Mouse (Mus musculus): ENCODE measurements around the gene Cpn2. TPM values are rescaled to one million over a fixed set of nuclear protein-coding genes. Genes with fewer than 3 reads are reported as not detected.

Cpn2 gene
- polyA plus RNA-seq, 1 experiment from 2014 or later: not detected

DNA sequence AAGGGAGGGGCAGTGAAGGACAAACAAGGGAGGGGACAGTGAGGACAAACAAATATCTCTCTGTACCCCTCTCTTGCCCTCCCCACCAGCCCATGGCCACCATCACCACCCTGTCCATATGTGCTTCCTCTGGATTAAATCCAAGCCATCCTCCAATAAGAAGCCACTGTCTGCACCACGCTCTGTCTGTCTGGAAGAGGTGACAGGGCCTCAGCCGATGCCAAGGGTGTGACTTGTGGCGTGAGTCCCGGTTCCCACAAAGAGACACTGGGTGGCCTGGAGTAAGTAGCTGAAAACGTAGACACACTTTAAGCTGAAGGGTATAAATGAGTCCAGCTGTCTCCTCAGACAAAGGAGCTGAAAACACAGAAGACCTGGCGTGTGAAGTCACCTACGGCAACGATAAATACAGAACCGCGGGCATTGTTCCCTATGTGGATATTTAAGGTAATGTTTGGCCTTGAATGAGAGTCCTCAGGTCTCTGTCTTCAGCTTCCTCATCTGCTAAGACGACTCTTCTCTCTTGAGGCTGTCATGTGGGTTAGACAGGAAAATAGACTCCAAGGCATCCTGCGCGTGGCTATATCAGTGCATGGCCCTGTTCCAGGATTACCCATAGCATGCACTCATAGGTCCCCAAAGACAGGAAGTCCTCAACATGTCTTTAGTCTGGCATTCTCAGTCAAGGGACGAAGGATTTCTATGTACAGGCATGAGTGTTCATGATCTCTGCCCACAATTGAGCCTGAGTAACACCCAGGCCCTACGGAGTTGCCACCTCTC is 8.4 kb upstream of the Cpn2 start:
- WGBS: 69% methylated on average over 15 of the region's 15 CpGs
- H3K36me3 ChIP-seq (ENCODE audit: control insufficient read depth, insufficient read depth, low read length): no peaks in the 10 kb centered on the region
- H3K4me3 ChIP-seq (ENCODE audit: low read depth, low read length): no peak overlapping the region
- no peak overlapping the region for H3K4me2 ChIP-seq (replicated peaks; ENCODE audit: low read depth)
- ATAC-seq (ENCODE audit: low FRiP score, low TSS enrichment): no peak
- H3K27ac ChIP-seq (replicated peaks): no peak overlapping the region
- H3K27me3 ChIP-seq (ENCODE audit: control insufficient read depth, insufficient read depth, low read length): no peaks in the 10 kb centered on the region
- no peak for TF ChIP-seq EP300 (optimal IDR thresholded peaks at IDR 0.05)
- no peak for TF ChIP-seq CTCF (IDR thresholded peaks at IDR 0.05; ENCODE audit: low read depth)
- DNase-seq (ENCODE audit: low spot score): no peak
- no peaks in the 10 kb centered on the region for H3K9me3 ChIP-seq (ENCODE audit: control insufficient read depth, low read length)
- H3K9ac ChIP-seq (ENCODE audit: low read length): no peak overlapping the region
- no peaks in the 10 kb centered on the region for H3K4me1 ChIP-seq (replicated peaks; ENCODE audit: control insufficient read depth, insufficient read depth)

DNA sequence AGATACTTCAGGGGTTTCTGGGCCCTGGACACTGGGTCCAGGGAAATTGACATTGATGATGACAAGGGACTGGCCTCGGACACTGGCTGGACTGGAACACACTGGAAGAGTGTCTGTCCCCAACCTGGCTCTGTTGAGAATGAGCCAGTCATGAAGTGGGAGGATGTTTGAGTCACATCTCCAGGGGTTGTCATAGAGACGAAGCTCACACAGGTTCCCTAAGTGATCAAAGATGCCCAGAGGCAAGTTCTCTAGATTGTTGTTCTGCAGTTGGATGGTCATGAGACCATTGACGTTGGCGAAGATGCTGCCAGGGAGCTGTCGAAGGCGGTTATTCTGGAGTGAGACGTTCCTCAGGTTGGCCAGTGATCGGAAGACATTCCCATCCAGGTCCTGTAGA is 5.8 kb upstream of the Cpn2 start:
- Histone ChIP-seq H3K27ac (replicated peaks) (no peak overlapping the region), H3K4me3 (ENCODE audit: low read depth, low read length) (no peak overlapping the region), H3K36me3 (ENCODE audit: control insufficient read depth, insufficient read depth, low read length) (no peaks in the 10 kb centered on the region), H3K27me3 (ENCODE audit: control insufficient read depth, insufficient read depth, low read length) (no peaks in the 10 kb centered on the region), H3K4me1 (replicated peaks; ENCODE audit: control insufficient read depth, insufficient read depth) (no peaks in the 10 kb centered on the region), H3K4me2 (replicated peaks; ENCODE audit: low read depth) (no peak overlapping the region), H3K9ac (ENCODE audit: low read length) (no peak overlapping the region), H3K9me3 (ENCODE audit: control insufficient read depth, low read length) (no peaks in the 10 kb centered on the region)
- no peak for TF ChIP-seq EP300 (optimal IDR thresholded peaks at IDR 0.05)
- no peak for TF ChIP-seq CTCF (IDR thresholded peaks at IDR 0.05; ENCODE audit: low read depth)
- no peak for ATAC-seq (ENCODE audit: low FRiP score, low TSS enrichment)
- 93% methylated on average over 8 of the region's 8 CpGs for WGBS
- DNase-seq (ENCODE audit: low spot score): no peak

DNA sequence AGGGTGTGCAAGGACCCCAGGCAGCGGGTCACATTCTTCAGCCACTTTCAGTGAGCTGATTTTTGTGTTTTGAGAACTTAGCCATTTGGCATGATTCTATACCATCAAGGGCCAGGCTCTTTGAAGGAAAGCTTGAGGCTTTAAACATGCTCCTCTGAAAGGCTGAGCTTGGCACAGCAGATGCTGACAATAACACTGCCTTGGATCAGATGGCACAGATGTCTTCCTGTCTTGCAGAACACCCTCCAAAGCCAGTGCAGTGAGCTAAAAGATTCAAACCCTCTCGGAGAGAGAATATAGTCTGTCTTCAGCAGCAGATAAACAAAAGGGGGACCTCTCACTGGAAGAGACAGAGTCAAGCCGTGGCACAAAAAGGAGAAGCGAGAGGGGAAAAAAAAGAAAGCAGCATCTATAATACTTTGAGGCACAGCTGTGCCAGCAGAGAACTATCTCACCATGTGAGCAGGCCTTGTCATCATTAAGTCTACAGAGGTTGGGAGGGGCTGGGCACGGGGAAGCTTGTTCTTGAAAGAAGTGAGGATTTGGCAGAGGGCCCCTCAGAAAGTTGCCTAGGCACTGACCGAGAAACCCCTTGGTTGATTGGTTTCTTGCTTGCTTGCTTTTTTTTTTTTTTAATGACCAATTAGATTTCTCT is 4.8 kb upstream of the Cpn2 start:
- Histone ChIP-seq H3K4me3 (ENCODE audit: low read depth, low read length) (no peak overlapping the region), H3K4me2 (replicated peaks; ENCODE audit: low read depth) (no peak overlapping the region), H3K9me3 (ENCODE audit: control insufficient read depth, low read length) (no peaks in the 10 kb centered on the region), H3K4me1 (replicated peaks; ENCODE audit: control insufficient read depth, insufficient read depth) (no peaks in the 10 kb centered on the region), H3K27me3 (ENCODE audit: control insufficient read depth, insufficient read depth, low read length) (no peaks in the 10 kb centered on the region), H3K27ac (replicated peaks) (peak overlapping the region; percentile 63; the same call in 1 of the 2 replicates), H3K36me3 (ENCODE audit: control insufficient read depth, insufficient read depth, low read length) (no peaks in the 10 kb centered on the region), H3K9ac (ENCODE audit: low read length) (no peak overlapping the region)
- ATAC-seq (ENCODE audit: low FRiP score, low TSS enrichment) (no peak), DNase-seq (ENCODE audit: low spot score) (no peak)
- WGBS: 40% methylated on average over 6 of the region's 6 CpGs
- TF ChIP-seq CTCF (IDR thresholded peaks at IDR 0.05; ENCODE audit: low read depth) (no peak), EP300 (optimal IDR thresholded peaks at IDR 0.05) (no peak)

DNA sequence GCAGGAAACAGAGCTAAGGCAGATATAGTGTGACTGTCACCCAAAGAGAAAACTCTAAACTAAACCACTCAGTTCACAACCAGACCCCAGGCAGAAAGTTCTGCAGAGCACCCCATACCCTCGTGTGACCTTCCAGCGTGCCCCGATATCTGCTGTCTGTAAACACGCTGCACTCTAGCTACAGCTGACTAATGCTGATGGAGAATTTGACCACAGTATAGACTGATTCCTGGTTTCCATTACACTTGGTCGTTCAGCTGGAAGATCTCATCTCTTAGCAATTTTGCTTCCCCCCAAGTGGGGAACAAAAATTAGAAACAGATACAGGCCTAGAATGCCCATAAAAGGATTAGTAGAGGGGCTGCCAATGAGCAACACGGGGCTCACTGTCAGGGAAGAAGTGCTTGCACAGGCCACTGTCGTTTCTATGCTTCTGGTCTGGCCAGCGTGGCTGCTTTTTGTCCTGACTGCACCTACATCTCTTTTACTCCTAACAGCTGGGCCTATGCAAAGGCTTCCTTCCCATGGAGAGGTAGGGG is 4.0 kb upstream of the Cpn2 start:
- Histone ChIP-seq H3K9ac (ENCODE audit: low read length) (no peak overlapping the region), H3K4me1 (replicated peaks; ENCODE audit: control insufficient read depth, insufficient read depth) (no peaks in the 10 kb centered on the region), H3K27ac (replicated peaks) (peak overlapping the region; percentile 63; the same call in 1 of the 2 replicates), H3K9me3 (ENCODE audit: control insufficient read depth, low read length) (no peaks in the 10 kb centered on the region), H3K27me3 (ENCODE audit: control insufficient read depth, insufficient read depth, low read length) (no peaks in the 10 kb centered on the region), H3K4me3 (ENCODE audit: low read depth, low read length) (no peak overlapping the region), H3K4me2 (replicated peaks; ENCODE audit: low read depth) (no peak overlapping the region), H3K36me3 (ENCODE audit: control insufficient read depth, insufficient read depth, low read length) (no peaks in the 10 kb centered on the region)
- ATAC-seq (ENCODE audit: low FRiP score, low TSS enrichment): no peak; the same call in 1 of the 2 replicates
- no peak for DNase-seq (ENCODE audit: low spot score)
- TF ChIP-seq EP300 (optimal IDR thresholded peaks at IDR 0.05) (no peak), CTCF (IDR thresholded peaks at IDR 0.05; ENCODE audit: low read depth) (no peak)
- WGBS: 43% methylated on average over 8 of the region's 8 CpGs

DNA sequence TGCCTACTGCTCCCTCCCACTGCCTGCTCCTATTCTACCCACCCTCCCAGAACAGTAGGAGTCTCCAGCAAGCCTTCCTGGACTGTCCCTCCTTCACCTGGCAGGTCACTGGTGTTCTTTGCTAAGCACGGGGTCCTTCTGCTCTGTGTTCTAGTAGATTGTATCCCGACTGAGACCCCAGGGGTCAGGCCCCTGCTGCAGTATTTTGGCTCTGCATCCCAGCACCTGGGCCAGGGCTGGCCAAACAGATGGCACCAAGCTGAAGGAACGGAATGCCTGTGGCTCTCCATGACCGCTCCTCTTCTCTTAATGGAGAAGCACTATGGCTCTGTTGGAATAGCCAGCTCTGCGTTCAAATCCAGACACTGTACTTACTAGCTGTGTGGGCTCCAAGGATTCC is 738 bp downstream of the Cpn2 start:
- H3K4me2 ChIP-seq (replicated peaks; ENCODE audit: low read depth): no peak overlapping the region
- H3K4me1 ChIP-seq (replicated peaks; ENCODE audit: control insufficient read depth, insufficient read depth): no peaks in the 10 kb centered on the region
- TF ChIP-seq EP300 (optimal IDR thresholded peaks at IDR 0.05) (no peak), CTCF (IDR thresholded peaks at IDR 0.05; ENCODE audit: low read depth) (no peak)
- 83% methylated on average over 5 of the region's 5 CpGs for WGBS
- DNase-seq (ENCODE audit: low spot score) (no peak), ATAC-seq (ENCODE audit: low FRiP score, low TSS enrichment) (no peak)
- no peak overlapping the region for H3K4me3 ChIP-seq (ENCODE audit: low read depth, low read length)
- no peaks in the 10 kb centered on the region for H3K36me3 ChIP-seq (ENCODE audit: control insufficient read depth, insufficient read depth, low read length)
- H3K9me3 ChIP-seq (ENCODE audit: control insufficient read depth, low read length): no peaks in the 10 kb centered on the region
- no peak overlapping the region for H3K27ac ChIP-seq (replicated peaks)
- no peaks in the 10 kb centered on the region for H3K27me3 ChIP-seq (ENCODE audit: control insufficient read depth, insufficient read depth, low read length)
- no peak overlapping the region for H3K9ac ChIP-seq (ENCODE audit: low read length)

DNA sequence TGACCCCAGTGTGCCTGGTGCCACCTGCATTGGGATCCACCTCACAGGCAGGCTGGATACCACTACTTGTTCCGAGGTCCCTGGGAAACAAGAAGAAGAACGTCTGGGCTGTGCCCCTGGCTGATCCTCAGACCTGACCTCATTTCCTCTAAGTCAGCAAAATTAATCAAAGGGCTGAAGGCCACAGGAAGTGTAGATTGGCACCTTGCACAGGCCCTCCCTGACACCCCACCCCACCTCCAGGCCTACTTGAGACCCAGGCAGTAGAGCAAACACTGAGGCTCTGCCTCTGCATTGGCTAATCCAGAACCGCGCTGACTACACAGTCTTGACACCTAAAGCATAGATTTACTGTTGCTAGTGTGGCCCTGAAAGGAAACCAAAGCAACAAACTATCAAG is 1.7 kb downstream of the Cpn2 start:
- Histone ChIP-seq H3K36me3 (ENCODE audit: control insufficient read depth, insufficient read depth, low read length) (no peaks in the 10 kb centered on the region), H3K9me3 (ENCODE audit: control insufficient read depth, low read length) (no peaks in the 10 kb centered on the region), H3K27ac (replicated peaks) (no peak overlapping the region), H3K27me3 (ENCODE audit: control insufficient read depth, insufficient read depth, low read length) (no peaks in the 10 kb centered on the region), H3K4me1 (replicated peaks; ENCODE audit: control insufficient read depth, insufficient read depth) (no peaks in the 10 kb centered on the region), H3K4me2 (replicated peaks; ENCODE audit: low read depth) (no peak overlapping the region), H3K9ac (ENCODE audit: low read length) (no peak overlapping the region), H3K4me3 (ENCODE audit: low read depth, low read length) (no peak overlapping the region)
- ATAC-seq (ENCODE audit: low FRiP score, low TSS enrichment) (no peak), DNase-seq (ENCODE audit: low spot score) (no peak)
- 50% methylated on average over 4 of the region's 4 CpGs for WGBS
- TF ChIP-seq EP300 (optimal IDR thresholded peaks at IDR 0.05): no peak
- TF ChIP-seq CTCF (IDR thresholded peaks at IDR 0.05; ENCODE audit: low read depth): no peak

Data from stomach, postnatal 0 days (tissue).